Mouse (Mus musculus) heart, adult 10 weeks (tissue): ENCODE results near the gene Safb. TPM values are rescaled to one million over a fixed set of nuclear protein-coding genes. Genes with fewer than 3 reads are reported as not detected.

ENCODE experiments used
- polyA plus RNA-seq: library from polyadenylated mRNA; stranded (reverse); fragments of 350-450 nt; fragmentation: Illumina TruSeq; extraction: RNeasy Lipid Tissue Mini Kit (QIAGEN cat#74804); gene quantifications from one replicate; pipeline ENCODE4 v1.2.3, GENCODE M21; 2014; ENCODE audit warnings: low read depth, low replicate concordance

Gene Safb
- polyA plus RNA-seq = 89.3 TPM

DNA sequence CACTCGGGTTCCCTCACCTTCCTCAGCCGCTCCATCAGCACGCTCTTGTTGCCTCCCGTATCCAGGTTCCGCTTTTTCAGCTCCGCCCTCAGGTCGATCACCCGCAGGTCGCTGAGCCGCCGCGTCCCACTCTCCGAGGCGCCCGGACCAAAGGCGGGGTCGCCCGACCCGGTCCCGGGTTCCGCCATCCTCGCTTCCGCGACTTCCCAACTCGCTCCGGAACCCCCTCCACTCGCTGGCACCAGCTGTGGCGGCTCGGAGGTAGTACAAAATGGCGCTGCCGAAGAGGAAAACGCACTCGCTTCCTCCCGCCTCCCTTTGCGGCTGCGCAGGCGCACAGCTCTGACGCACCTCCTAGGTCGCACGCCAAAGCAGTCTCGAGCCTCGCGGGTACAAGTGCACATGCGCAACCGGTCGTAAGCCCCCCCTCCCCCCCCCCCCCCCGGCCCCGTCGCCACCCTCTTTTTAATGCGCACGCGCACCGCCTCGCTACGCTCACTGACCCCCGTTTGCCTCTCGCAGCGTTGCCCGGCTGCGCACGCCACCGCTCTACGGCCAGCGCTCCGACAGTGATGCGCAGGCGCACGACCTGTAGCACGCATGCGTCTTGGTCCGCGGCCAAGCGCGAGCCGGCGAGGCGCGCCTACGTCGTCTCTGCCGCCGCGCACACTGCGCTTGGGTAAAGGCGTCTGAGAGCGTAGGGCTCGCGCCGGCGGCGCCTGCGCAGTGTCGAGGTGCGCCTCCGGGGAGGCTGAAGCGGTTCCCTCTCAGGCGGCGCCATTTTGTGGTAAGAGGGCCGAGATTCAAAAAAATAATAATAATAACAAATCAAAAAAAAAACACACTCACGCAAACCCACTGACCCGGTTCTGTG is at the start of gene Safb, which contains the start of gene Safb2:
TSS of gene Safb (plus strand) at position 569 of the 874 bp plus-strand sequence.
TSS of gene Safb2 (minus strand) at position 329 of the 874 bp plus-strand sequence.

GRCm38 (mm10) chr17:56554122-56554551 is 30.5 kb upstream of the Safb start, which contains the start of gene Gm20219:
TSS of gene Gm20219 (minus strand) at chr17:56554387.

DNA sequence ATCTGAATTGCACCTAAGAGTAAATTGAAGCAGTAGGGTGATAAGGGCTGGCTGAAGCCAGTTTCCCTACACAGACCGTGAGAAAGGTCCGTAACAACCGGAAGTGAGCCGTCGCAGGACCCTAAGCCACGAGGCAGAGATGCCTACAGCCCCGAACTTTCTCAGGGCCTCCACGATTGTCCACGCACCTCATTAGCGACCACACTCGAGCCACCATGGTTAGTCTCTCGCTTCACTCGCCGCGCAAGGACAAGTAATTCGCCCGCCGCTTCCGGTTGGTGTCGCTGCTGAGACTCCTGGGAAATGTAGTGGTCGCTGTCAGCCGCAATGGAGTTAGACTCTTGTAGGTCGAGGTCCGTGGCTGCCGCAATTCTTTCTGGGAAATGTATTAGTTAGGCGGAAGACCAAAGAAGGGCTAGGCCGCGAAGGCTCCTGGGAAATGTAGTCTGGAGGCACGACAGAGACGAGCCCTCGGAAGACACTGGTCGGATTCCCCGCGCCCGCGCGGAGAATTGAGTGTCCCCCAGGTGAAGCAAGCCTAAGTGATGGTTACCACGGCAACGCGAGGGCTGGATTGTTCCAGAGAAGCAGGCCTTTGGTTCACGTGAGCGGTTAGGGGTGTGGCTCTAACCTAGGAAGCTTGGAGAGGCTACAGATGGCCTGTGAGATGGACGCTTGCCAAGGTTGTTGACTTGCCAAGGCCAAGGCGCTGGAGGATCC is 25.0 kb downstream of the Safb start, which contains the start of gene 2410015M20Rik:
TSS of gene 2410015M20Rik (minus strand) at position 320 of the 720 bp plus-strand sequence.

DNA sequence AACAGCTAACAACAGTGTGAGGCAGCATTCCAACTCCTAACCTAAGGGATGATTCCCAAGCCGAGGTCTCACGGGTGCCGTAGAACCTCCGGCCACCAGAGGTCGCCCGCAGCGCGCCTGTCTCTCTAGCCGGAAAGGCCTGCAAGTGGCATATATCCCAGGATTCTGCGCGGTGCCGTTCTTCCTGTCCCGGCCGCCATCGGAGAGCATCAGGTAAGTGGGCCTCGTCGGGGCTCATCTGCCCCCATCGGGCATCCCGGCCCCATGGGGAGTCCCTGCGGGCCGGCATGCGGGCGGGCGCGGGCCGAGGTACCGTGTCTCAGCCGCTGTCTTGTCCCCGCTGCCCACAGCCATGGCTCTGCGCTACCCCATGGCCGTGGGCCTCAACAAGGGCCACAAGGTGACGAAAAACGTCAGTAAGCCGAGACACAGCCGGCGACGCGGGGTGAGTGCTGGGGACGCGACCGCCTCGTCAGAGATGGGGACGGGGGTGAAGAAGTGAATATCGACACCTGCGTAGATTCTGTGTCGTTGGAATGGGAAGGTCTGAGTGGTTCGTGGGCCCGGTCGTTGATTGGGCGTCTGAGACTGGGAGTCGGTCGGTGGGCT is 28.7 kb downstream of the Safb start, which contains the start of gene Rpl36:
TSS of gene Rpl36 (plus strand) at position 181 of the 609 bp plus-strand sequence.

GRCm38 (mm10) chr17:56626754-56627470 is 42.3 kb downstream of the Safb start, which contains the start of gene Lonp1:
TSS of gene Lonp1 (minus strand) at chr17:56626887.

GRCm38 (mm10) chr17:56627530-56628277 is 43.1 kb downstream of the Safb start, which contains the start of gene Catsperd:
TSS of gene Catsperd (plus strand) at chr17:56628143.

Other genes with a start within 250 kb of the Safb start
- gene Ptprs, start 108.3 kb upstream of the Safb start, polyA plus RNA-seq = 46.2 TPM
- gene Znrf4, start 72.4 kb upstream of the Safb start, polyA plus RNA-seq = not detected
- not detected for gene Gm20219, start 30.4 kb upstream of the Safb start, polyA plus RNA-seq
- gene Safb2, start 240 bp upstream of the Safb start, polyA plus RNA-seq = 63.1 TPM
- gene 2410015M20Rik, start 24.9 kb downstream of the Safb start, polyA plus RNA-seq = 302 TPM
- gene Rpl36, start 28.6 kb downstream of the Safb start, polyA plus RNA-seq = 1,063 TPM
- gene Lonp1, start 42.1 kb downstream of the Safb start, polyA plus RNA-seq = 125 TPM
- not detected for gene Catsperd, start 43.3 kb downstream of the Safb start, polyA plus RNA-seq
- gene Ranbp3, start 88.5 kb downstream of the Safb start, polyA plus RNA-seq = 35.0 TPM
- 933 TPM for gene Ndufa11, start 132.9 kb downstream of the Safb start, polyA plus RNA-seq
- gene Vmac, start 133.2 kb downstream of the Safb start, polyA plus RNA-seq = 5.9 TPM
- gene Nrtn, start 172.7 kb downstream of the Safb start, polyA plus RNA-seq = 10.2 TPM
- gene Dus3l, start 179.9 kb downstream of the Safb start, polyA plus RNA-seq = 21.5 TPM
- 1.6 TPM for gene Prr22, start 185.4 kb downstream of the Safb start, polyA plus RNA-seq
- 4.3 TPM for gene Rfx2, start 246.2 kb downstream of the Safb start, polyA plus RNA-seq